Mouse (Mus musculus) midbrain, embryonic 15.5 days (tissue): Measurements from ENCODE around the gene Klhl8. TPM values are rescaled to one million over a fixed set of nuclear protein-coding genes. Genes with fewer than 3 reads are reported as not detected.
"Not testable (repeated sequence)": the region's sequence is repeated elsewhere in the genome, so short reads cannot be mapped to it uniquely, and the experiment has no call there.

Source experiments
- ATAC-seq: fragments of 200-750 bp; cut with Nextera tagmentation; replicated peaks from 2 replicates; pipeline ENCODE4 v1.8.0; 2017; ENCODE audit warnings: moderate TSS enrichment
- H3K27ac ChIP-seq: fragments of 300-500 bp; sonication (generic); 2 replicates; pipeline ENCODE4 v1.5.1; 2015; ENCODE audit warnings: mild to moderate bottlenecking, inconsistent platforms
- H3K27me3 ChIP-seq: fragments of 300-500 bp; sonication (generic); replicated peaks from 2 replicates; pipeline ENCODE4 v1.6.1; 2015; ENCODE audit warnings: inconsistent platforms
- H3K36me3 ChIP-seq: fragments of 300-500 bp; sonication (generic); replicated peaks from 2 replicates; pipeline ENCODE4 v1.6.1; 2015; ENCODE audit warnings: inconsistent platforms
- H3K4me1 ChIP-seq: fragments of 300-500 bp; sonication (generic); 2 replicates; pipeline ENCODE4 v1.6.1; 2015; ENCODE audit warnings: inconsistent platforms
- H3K4me2 ChIP-seq: fragments of 300-500 bp; sonication (generic); 2 replicates; pipeline ENCODE4 v1.6.1; 2015; ENCODE audit warnings: inconsistent platforms, mild to moderate bottlenecking, moderate library complexity
- H3K4me3 ChIP-seq: fragments of 300-500 bp; sonication (generic); 2 replicates; pipeline ENCODE4 v1.5.1; 2015; ENCODE audit warnings: mild to moderate bottlenecking, inconsistent platforms
- H3K9ac ChIP-seq: fragments of 300-500 bp; sonication (generic); 2 replicates; pipeline ENCODE4 v1.6.1; 2015; ENCODE audit warnings: mild to moderate bottlenecking, inconsistent platforms
- H3K9me3 ChIP-seq: fragments of 300-500 bp; sonication (generic); 2 replicates; pipeline ENCODE4 v1.6.1; 2016; ENCODE audit warnings: inconsistent platforms
- WGBS: fragments of 180-500 bp; shearing (Covaris S2); methylation state at CpG from one replicate; pipeline ENCODE4 v1.1.7; 2015; ENCODE audit warnings: mixed read lengths; 5-methylcytosine and 5-hydroxymethylcytosine counted together
- polyA plus RNA-seq: library from polyadenylated mRNA; unstranded; fragments of >200 nt; fragmentation: Nextera tagmentation; extraction: Ambion mirVana; gene quantifications from 2 replicates; pipeline ENCODE4 v1.2.1, GENCODE M21; 2015

Gene Klhl8
- polyA plus RNA-seq, result 45.2 and 46.4 TPM in 2 replicates

- H3K27ac ChIP-seq, result peak within 1 kb of the TSS; percentile 83
- H3K27me3 ChIP-seq, result no peaks in the 10 kb centered on the region
- H3K36me3 ChIP-seq, result no peaks in the 10 kb centered on the region
- under 1% methylated on average over 76 of the region's 86 CpGs for WGBS
- H3K4me1 ChIP-seq, result peaks cover 10% of the 10 kb centered on the region
- peak within 1 kb of the TSS; percentile 58 for H3K4me2 ChIP-seq
- peak within 1 kb of the TSS; percentile 88 for H3K9ac ChIP-seq
- peak; percentile 97 for ATAC-seq
- peak within 1 kb of the TSS; percentile 86 for H3K4me3 ChIP-seq
- H3K9me3 ChIP-seq, result no peaks in the 10 kb centered on the region
Observed at GRCm38 (mm10) chr5:103910748-103911409, at the start of gene Klhl8. TSS of gene Klhl8 (minus strand) at chr5:103911259.

- Histone ChIP-seq H3K9ac (no peak overlapping the region), H3K27ac (no peak overlapping the region), H3K9me3 (no peaks in the 10 kb centered on the region), H3K36me3 (no peaks in the 10 kb centered on the region), H3K4me3 (no peak overlapping the region), H3K4me1 (0 out of 2 replicates have a peak, but pooled peaks cover 4% of the 10 kb centered on the region), H3K4me2 (no peak overlapping the region), H3K27me3 (no peaks in the 10 kb centered on the region)
- 80% methylated on average over 5 of the region's 5 CpGs for WGBS
- no peak for ATAC-seq
Observed at GRCm38 (mm10) chr5:103954638-103955037, 43.6 kb upstream of the Klhl8 start.

DNA sequence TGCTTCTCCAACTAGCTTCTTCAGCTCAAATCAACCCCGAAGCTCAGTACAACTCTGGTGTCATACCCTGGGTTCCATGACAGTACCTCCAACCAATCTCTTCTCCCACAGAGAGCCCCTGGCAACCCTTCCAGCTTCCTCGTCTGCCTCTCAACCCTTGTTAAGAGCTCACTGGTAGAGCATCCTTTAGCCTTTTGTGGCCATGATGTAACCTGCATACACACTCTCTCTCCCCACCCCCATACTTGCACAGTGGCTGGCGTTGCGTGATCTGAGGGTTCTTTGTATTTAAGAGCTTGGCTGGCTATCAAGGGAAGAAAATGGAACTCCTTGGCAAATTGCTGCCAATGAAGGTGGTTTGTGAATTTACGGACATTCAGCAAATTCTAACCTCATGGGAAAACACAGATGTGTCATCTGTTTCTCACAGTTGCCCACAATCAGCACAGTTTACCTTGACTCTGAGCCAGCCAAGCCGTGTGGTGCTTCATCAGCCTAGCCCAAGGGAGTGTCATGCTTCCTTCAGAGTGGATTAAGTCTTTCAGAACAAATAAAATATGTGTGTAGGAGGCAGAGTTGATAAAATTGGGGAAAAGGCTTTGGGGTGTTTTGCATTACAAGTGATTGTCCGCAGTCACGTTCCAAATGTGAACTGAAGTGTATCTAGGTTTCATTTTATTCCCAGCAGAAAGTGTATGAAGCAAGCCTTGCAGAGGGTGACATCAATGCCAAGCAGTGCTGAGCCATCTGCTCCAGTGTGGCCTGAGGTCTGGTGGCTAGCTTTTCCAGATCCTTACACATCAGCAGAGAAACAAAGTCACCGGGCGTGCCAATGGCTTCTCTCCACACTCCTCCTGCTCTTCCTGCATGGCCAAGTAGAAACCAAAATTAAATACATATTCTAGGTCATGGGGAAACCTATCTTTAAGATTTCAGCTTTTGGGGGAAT is 42.4 kb upstream of the Klhl8 start:
- Histone ChIP-seq H3K4me2 (no peak overlapping the region), H3K9ac (no peak overlapping the region), H3K27me3 (no peaks in the 10 kb centered on the region), H3K27ac (no peak overlapping the region), H3K36me3 (no peaks in the 10 kb centered on the region), H3K4me3 (no peak overlapping the region), H3K9me3 (no peaks in the 10 kb centered on the region), H3K4me1 (0 out of 2 replicates have a peak, but pooled peaks cover 4% of the 10 kb centered on the region)
- ATAC-seq, result no peak
- WGBS, result 79% methylated on average over 10 of the region's 10 CpGs

DNA sequence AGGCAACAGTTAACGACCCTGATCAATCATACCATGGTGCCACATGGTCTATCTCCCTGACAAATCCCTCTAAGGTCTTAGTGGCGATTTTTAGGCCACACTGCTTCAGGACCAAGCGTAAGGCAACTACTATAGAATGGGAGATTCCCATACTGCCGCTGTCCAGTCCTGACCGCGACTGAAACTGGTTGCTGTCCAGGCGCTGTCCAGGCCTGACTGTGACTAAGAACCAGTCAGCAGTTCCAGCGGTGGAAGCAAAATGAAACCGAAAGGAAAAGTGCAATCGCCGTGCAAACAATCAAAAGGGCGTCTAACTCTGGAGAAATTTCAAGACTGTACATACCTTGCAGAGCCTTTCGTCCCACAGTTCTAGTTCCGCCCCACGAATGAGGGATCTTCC is 39.1 kb upstream of the Klhl8 start:
- not testable (repeated sequence) for H3K9ac ChIP-seq, H3K9me3 ChIP-seq, H3K27ac ChIP-seq, H3K4me3 ChIP-seq, H3K27me3 ChIP-seq, H3K4me2 ChIP-seq, ATAC-seq, H3K36me3 ChIP-seq, H3K4me1 ChIP-seq
- 93% methylated on average over 15 of the region's 15 CpGs for WGBS

GRCm38 (mm10) chr5:103943183-103943582 is 32.1 kb upstream of the Klhl8 start:
- ATAC-seq, result no peak
- WGBS, result 32% methylated on average over 6 of the region's 6 CpGs

DNA sequence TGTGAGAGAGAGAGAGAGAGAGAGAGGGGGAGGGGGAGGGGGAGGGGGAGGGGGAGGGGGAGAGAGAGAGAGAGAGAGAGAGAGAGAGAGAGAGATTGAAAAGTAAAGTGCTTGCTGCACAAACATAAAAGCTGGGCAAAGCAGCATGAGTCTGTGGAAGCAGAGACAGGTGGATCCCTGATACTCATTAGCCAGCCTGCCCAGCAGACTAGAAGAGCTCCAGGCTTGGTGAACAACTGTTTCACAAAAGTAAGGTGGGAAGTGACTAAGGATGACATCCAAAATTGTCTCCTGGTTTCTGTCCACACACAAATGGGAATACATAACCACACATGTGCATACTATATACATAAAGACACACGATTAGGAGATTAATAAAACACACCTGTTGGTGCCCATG is 28.8 kb upstream of the Klhl8 start:
- no peak overlapping the region for H3K9ac ChIP-seq
- no peak overlapping the region for H3K27ac ChIP-seq
- WGBS, result 86% methylated on average over 1 of the region's 1 CpGs
- ATAC-seq, result no peak
- no peaks in the 10 kb centered on the region for H3K36me3 ChIP-seq
- H3K4me3 ChIP-seq, result no peak overlapping the region
- H3K9me3 ChIP-seq, result no peaks in the 10 kb centered on the region
- no peak overlapping the region for H3K4me2 ChIP-seq
- H3K4me1 ChIP-seq, result peaks cover 11% of the 10 kb centered on the region; the same call in 1 of the 2 replicates
- 0 out of 2 replicates have a peak, but pooled peaks cover 3% of the 10 kb centered on the region for H3K27me3 ChIP-seq

More at GRCm38 (mm10) chr5:103943183-103943582, 32.1 kb upstream of the Klhl8 start:
- H3K9me3 ChIP-seq, result no peaks in the 10 kb centered on the region
- no peak overlapping the region for H3K27ac ChIP-seq
- H3K9ac ChIP-seq, result no peak overlapping the region
- 0 out of 2 replicates have a peak, but pooled peaks cover 3% of the 10 kb centered on the region for H3K27me3 ChIP-seq
- H3K4me3 ChIP-seq, result no peak overlapping the region
- H3K36me3 ChIP-seq, result no peaks in the 10 kb centered on the region
- H3K4me1 ChIP-seq, result peaks cover 11% of the 10 kb centered on the region; the same call in 1 of the 2 replicates
- no peak overlapping the region for H3K4me2 ChIP-seq

DNA sequence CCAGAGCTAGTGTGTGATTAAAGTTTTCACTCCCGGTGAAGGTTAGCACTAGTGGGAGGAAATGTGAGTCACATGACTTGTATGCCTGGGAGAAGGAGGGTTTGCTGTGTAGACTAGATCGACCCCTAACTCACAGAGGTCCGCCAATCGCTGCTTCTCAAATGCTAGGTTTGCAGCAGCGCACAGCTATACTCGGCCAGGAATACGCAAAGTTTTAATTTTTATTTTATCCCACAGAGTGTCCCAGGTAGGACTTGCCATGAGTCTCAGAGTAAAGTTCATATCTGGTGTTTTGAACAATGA is 28.2 kb upstream of the Klhl8 start:
- Histone ChIP-seq H3K9ac (no peak overlapping the region), H3K9me3 (no peaks in the 10 kb centered on the region), H3K27me3 (0 out of 2 replicates have a peak, but pooled peaks cover 3% of the 10 kb centered on the region), H3K4me2 (0 out of 2 replicates have a peak overlapping the region, but pooled peaks have one; percentile 14), H3K36me3 (no peaks in the 10 kb centered on the region), H3K27ac (no peak overlapping the region), H3K4me1 (peaks cover 11% of the 10 kb centered on the region; the same call in 1 of the 2 replicates), H3K4me3 (no peak overlapping the region)
- 54% methylated on average over 7 of the region's 7 CpGs for WGBS
- ATAC-seq, result peak; percentile 41

DNA sequence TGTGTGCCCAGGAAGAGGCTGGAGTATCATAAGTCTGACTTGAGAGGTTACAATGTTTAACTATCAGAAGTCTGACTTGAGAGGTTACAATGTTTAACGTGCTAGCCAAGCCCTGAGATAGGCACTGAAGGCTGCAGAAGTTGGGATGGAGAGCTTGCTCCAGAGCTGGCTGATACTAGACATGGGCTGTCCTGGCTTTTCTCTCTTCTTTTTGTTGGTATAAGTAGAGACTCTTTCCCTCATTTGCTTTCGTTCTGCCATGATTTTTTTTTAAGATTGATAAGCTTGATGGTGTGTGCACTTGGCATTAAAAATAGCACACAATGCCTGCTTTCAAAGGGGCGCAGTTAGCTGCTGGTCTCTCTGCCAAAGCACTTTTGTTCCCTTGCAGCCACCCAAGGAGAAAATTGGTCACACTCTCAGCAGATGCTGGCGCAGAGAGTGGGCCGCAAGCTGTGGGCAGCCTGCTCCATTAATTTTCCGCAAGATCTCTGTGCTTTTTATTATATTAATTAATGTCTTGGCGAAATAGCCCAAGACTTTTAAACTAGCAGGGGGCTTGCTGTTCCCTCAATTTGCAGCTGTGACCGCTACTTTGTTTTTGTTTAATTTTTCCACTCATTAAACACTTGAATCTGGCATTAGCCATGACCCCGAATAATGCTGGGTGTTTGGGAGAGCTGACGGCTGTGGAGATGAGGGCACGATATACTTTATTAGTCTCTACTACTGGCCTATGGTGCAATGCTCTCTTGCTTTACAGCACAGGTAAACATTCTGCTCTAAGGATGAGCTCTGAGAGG is 27.7 kb upstream of the Klhl8 start:
- Histone ChIP-seq H3K27me3 (0 out of 2 replicates have a peak, but pooled peaks cover 3% of the 10 kb centered on the region), H3K4me2 (0 out of 2 replicates have a peak overlapping the region, but pooled peaks have one; percentile 14), H3K9ac (no peak overlapping the region), H3K36me3 (no peaks in the 10 kb centered on the region), H3K27ac (no peak overlapping the region; the same call in 1 of the 2 replicates), H3K4me3 (no peak overlapping the region), H3K4me1 (peaks cover 11% of the 10 kb centered on the region; the same call in 1 of the 2 replicates), H3K9me3 (no peaks in the 10 kb centered on the region)
- 13% methylated on average over 11 of the region's 11 CpGs for WGBS
- ATAC-seq, result peak; percentile 82

DNA sequence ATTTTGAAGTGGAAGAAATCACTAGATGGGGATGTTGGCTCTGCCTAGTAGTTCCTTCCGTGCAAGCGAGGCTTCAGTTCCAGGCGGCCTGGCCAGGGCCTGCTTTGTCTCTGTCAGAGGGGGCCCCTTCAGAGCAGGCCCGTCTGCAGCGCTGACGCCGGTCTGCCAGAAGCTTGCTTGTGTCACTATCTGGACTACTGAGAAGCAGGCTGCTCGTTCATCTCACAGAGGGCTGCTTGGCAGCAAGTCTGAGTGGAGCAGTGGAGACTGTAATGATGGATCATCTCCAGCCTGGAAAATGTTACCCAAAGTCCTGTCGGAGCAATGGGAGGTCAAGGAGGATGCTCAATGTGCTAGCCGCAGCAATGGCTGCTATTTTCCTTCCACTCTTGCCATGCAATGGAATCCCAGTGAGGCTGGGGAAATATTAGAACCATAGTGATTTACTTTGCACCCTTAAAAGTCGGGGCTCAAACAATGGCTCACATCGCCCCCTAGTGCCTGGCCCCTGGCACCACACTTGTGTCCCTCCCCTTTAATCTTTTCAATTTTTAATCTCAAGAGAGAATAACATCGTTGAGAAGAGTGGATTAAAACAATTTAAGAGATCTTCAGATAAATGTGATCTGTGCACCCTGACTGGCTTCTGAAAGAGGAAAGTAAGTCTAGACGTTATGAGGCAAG is 26.0 kb upstream of the Klhl8 start:
- peak; percentile 73 for ATAC-seq
- Histone ChIP-seq H3K9me3 (no peaks in the 10 kb centered on the region), H3K27me3 (0 out of 2 replicates have a peak, but pooled peaks cover 3% of the 10 kb centered on the region), H3K36me3 (no peaks in the 10 kb centered on the region), H3K4me1 (peaks cover 11% of the 10 kb centered on the region; the same call in 1 of the 2 replicates), H3K9ac (no peak overlapping the region), H3K4me3 (no peak overlapping the region), H3K4me2 (no peak overlapping the region), H3K27ac (0 out of 2 replicates have a peak overlapping the region, but pooled peaks have one; percentile 25)
- 37% methylated on average over 14 of the region's 14 CpGs for WGBS

DNA sequence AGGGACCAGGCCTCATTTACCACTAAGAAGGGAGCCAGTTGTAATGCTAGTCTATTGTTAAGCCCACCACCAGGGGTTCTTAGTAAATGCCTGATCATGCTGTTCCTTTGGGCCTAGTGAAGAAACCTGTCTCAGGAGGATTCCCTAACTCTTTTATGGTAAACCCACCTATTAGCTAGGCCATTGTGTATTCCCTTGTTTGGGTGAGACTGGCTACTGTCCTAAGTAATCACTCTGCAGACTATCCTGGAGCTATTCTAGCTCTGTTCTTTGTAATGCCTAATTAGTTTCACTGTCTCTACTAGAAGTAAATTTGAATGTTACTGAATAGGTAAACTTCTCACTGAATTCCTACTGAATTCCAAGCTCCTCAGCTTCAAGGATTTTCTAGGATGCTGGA is 20.9 kb upstream of the Klhl8 start:
- not testable (repeated sequence) for H3K4me3 ChIP-seq, ATAC-seq, H3K27me3 ChIP-seq, H3K36me3 ChIP-seq, H3K4me2 ChIP-seq, H3K4me1 ChIP-seq, H3K9ac ChIP-seq, H3K9me3 ChIP-seq, H3K27ac ChIP-seq

GRCm38 (mm10) chr5:103930511-103930910 is 19.5 kb upstream of the Klhl8 start:
- no peak overlapping the region for H3K4me2 ChIP-seq
- no peaks in the 10 kb centered on the region for H3K27me3 ChIP-seq
- H3K36me3 ChIP-seq, result no peaks in the 10 kb centered on the region
- H3K4me3 ChIP-seq, result no peak overlapping the region
- 59% methylated on average over 5 of the region's 5 CpGs for WGBS
- no peak for ATAC-seq
- no peaks in the 10 kb centered on the region for H3K9me3 ChIP-seq
- no peak overlapping the region for H3K27ac ChIP-seq
- no peak overlapping the region for H3K9ac ChIP-seq
- H3K4me1 ChIP-seq, result peaks cover 6% of the 10 kb centered on the region; the same call in 1 of the 2 replicates
